Mouse (Mus musculus) lung, postnatal 0 days (tissue): Measurements from ENCODE around the gene Mmaa. TPM values are rescaled to one million over a fixed set of nuclear protein-coding genes. Genes with fewer than 3 reads are reported as not detected.

ENCODE experiments used
- ATAC-seq: fragments of 200-750 bp; cut with Nextera tagmentation; 2 replicates; pipeline ENCODE4 v1.8.0; 2017; ENCODE audit warnings: moderate library complexity
- DNase-seq: peaks from one replicate; pipeline ENCODE4 v3.0.0-alpha.2; 2016; ENCODE audit warnings: low spot score
- H3K27ac ChIP-seq: fragments of 300-500 bp; sonication (generic); 2 replicates; pipeline ENCODE4 v1.5.1; 2014; ENCODE audit warnings: antibody characterized with exemption, mild to moderate bottlenecking, low read length, mixed read lengths
- H3K27me3 ChIP-seq: fragments of 300-500 bp; sonication (generic); replicated peaks from 2 replicates; pipeline ENCODE4 v1.6.1; 2014; ENCODE audit warnings: low read length, mixed read lengths; ENCODE audit not compliant: insufficient read depth
- H3K36me3 ChIP-seq: fragments of 300-500 bp; sonication (generic); 2 replicates; pipeline ENCODE4 v1.6.1; 2014; ENCODE audit warnings: low read length, mixed read lengths; ENCODE audit not compliant: insufficient read depth
- H3K4me1 ChIP-seq: fragments of 300-500 bp; sonication (generic); 2 replicates; pipeline ENCODE4 v1.6.1; 2014; ENCODE audit warnings: antibody characterized with exemption, low read depth, low read length, mixed read lengths; ENCODE audit not compliant: insufficient read depth
- H3K4me2 ChIP-seq: fragments of 300-500 bp; sonication (generic); replicated peaks from 2 replicates; pipeline ENCODE4 v1.6.1; 2014; ENCODE audit warnings: low read depth, mild to moderate bottlenecking, low read length, moderate library complexity, mixed read lengths
- H3K4me3 ChIP-seq: fragments of 300-500 bp; sonication (generic); 2 replicates; pipeline ENCODE4 v1.5.1; 2014; ENCODE audit warnings: low read depth, low read length
- H3K9ac ChIP-seq: fragments of 300-500 bp; sonication (generic); replicated peaks from 2 replicates; pipeline ENCODE4 v1.6.1; 2014; ENCODE audit warnings: low read depth, mild to moderate bottlenecking
- H3K9me3 ChIP-seq: fragments of 300-500 bp; sonication (generic); 2 replicates; pipeline ENCODE4 v1.6.1; 2016; ENCODE audit warnings: low read length, mixed read lengths
- CTCF ChIP-seq: IDR thresholded peaks from 2 replicates; pipeline ENCODE4 v1.5.1; 2016; ENCODE audit warnings: antibody characterized with exemption, mild to moderate bottlenecking
- EP300 ChIP-seq: IDR thresholded peaks from 2 replicates; pipeline ENCODE4 v1.6.1; 2016; ENCODE audit warnings: antibody characterized with exemption, mild to moderate bottlenecking, control low read depth
- WGBS: fragments of 180-500 bp; shearing (Covaris S2); extraction: QIAGEN DNeasy Blood & Tissue Kit; methylation state at CpG from one replicate; pipeline ENCODE4 v1.1.7; 2014; 5-methylcytosine and 5-hydroxymethylcytosine counted together
- polyA plus RNA-seq: library from polyadenylated mRNA; unstranded; fragments of >200 nt; fragmentation: Nextera tagmentation; extraction: Ambion mirVana; gene quantifications from 2 replicates; pipeline ENCODE4 v1.2.1, GENCODE M21; 2015

The Mmaa gene
- 7.9 and 11.1 TPM in 2 replicates for polyA plus RNA-seq

DNA sequence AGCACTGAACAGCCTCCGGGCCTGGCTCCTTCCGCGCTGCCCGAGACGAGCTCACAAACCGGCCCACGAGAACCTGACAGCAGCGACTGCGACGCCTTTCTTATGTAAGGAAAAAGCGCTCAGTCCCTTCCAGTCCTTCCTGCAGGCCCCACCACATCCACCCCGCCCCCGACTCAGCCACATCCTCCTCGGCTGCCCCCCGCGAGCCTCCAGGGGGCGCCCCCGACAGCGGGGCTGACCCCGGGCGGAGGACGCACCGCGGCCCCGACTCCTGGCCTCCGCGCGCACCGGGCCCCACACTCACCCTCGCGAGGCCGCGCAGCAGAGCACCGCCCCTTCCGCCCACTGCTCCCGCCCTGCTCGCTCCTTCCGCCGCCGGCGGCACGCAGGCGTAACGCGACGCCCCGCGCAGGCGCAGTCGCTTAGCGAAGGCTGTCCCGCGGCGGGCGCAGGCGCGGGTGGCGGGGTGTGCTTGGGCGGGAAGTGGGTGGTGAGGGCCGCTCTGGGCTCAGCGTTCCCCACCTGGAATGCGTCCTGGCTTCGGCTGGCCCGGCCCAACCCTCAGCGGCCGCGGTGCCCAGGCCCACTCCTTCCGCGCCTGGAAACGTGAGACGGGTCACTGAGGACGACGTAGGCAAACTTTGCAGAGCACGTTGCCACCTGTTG lies at the start of gene Mmaa:
Gene Mmaa, minus strand, starts transcription at position 328 of the 666 bp plus-strand sequence.
- TF ChIP-seq CTCF, result peak; percentile 71
- TF ChIP-seq EP300, result no peak
- peak; percentile 99 for DNase-seq
- Histone ChIP-seq H3K27ac (peak within 1 kb of the TSS; percentile 94), H3K4me3 (peak within 1 kb of the TSS; percentile 57), H3K36me3 (no peaks in the 10 kb centered on the region), H3K4me2 (peak within 1 kb of the TSS; percentile 73), H3K9ac (peak within 1 kb of the TSS; percentile 83), H3K4me1 (peaks cover 3% of the 10 kb centered on the region; the same call in 1 of the 2 replicates), H3K9me3 (no peaks in the 10 kb centered on the region), H3K27me3 (no peaks in the 10 kb centered on the region)
- ATAC-seq, result peak; percentile 97
- 1% methylated on average over 52 of the region's 74 CpGs for WGBS

DNA sequence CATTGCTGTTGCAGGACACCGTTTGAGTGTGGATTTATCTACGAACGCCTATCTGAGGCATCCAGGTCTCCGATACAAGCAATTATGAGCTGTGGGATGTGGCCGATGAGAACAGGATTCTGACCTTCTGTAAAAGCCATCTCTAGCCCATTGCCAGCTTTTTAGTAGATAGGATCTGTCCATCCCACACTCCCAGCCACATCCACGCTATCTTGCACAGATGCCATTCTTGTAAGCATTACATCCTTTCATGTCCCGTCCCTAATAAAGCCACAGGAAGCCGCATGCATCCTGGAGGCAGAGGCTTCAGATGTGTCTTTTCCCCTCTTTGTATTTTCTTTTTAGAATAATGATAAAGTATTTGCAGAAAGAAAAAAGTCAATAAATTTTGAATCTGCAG lies 46.5 kb upstream of the Mmaa start:
- H3K27ac ChIP-seq, result no peak overlapping the region
- no peaks in the 10 kb centered on the region; the same call in 1 of the 2 replicates for H3K36me3 ChIP-seq
- WGBS, result 58% methylated on average over 8 of the region's 8 CpGs
- no peaks in the 10 kb centered on the region for H3K27me3 ChIP-seq
- no peaks in the 10 kb centered on the region for H3K4me1 ChIP-seq
- no peak overlapping the region for H3K4me3 ChIP-seq
- ATAC-seq (peak; percentile 30), DNase-seq (peak; percentile 11)
- no peak for TF ChIP-seq CTCF
- no peak for TF ChIP-seq EP300
- no peak overlapping the region for H3K9ac ChIP-seq
- H3K9me3 ChIP-seq, result no peaks in the 10 kb centered on the region
- H3K4me2 ChIP-seq, result no peak overlapping the region

DNA sequence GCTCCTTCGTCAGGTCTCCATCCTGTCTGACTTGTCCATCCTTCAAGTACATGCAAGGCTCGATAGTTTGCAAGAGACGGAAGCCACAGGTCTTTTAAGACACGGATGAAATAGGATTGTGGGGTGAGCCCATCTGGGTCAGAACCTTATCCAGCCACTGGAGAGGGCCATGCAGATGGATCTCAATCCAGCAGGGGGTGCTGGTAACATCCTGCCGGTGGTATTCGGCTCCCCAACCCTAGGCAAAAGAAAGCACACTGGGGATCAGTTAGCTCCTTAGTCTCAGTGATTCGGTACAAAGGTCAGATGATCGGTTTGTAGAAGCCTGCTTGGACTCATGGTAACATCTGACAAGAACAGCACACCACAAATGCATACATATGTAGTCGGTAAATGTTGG lies 44.8 kb upstream of the Mmaa start:
- Histone ChIP-seq H3K27ac (no peak overlapping the region), H3K4me1 (no peaks in the 10 kb centered on the region), H3K27me3 (no peaks in the 10 kb centered on the region), H3K4me3 (no peak overlapping the region), H3K9ac (no peak overlapping the region), H3K36me3 (no peaks in the 10 kb centered on the region; the same call in 1 of the 2 replicates), H3K9me3 (no peaks in the 10 kb centered on the region), H3K4me2 (no peak overlapping the region)
- 77% methylated on average over 9 of the region's 9 CpGs for WGBS
- peak; percentile 59 for DNase-seq
- ATAC-seq, result 0 out of 2 replicates have a peak, but pooled peaks have one; percentile 28
- no peak for TF ChIP-seq EP300
- peak; percentile 82 for TF ChIP-seq CTCF

DNA sequence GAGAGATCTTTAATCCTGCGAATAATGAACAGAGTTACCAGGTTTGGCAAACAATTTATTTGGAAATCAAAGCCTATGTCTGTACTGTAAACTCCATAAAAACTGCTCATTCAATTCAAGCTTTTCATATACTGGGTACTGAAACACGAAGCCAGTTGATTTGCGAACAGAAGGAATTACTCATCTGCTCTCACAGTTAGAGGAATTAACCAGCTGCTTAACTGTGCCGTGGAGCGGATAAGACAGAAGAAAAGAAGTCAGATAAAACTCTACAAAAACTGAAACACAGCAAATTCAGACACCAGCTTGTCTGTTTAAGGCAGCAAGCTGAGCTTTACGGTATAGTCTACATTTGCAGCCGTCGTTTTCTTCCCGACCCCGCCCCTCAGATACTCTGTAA lies 43.9 kb upstream of the Mmaa start:
- Histone ChIP-seq H3K27me3 (no peaks in the 10 kb centered on the region), H3K27ac (no peak overlapping the region), H3K36me3 (no peaks in the 10 kb centered on the region; the same call in 1 of the 2 replicates), H3K4me2 (no peak overlapping the region), H3K4me3 (no peak overlapping the region), H3K4me1 (no peaks in the 10 kb centered on the region), H3K9ac (no peak overlapping the region), H3K9me3 (no peaks in the 10 kb centered on the region)
- WGBS, result 77% methylated on average over 10 of the region's 10 CpGs
- no peak for DNase-seq
- no peak for TF ChIP-seq EP300
- TF ChIP-seq CTCF, result no peak
- ATAC-seq, result no peak

DNA sequence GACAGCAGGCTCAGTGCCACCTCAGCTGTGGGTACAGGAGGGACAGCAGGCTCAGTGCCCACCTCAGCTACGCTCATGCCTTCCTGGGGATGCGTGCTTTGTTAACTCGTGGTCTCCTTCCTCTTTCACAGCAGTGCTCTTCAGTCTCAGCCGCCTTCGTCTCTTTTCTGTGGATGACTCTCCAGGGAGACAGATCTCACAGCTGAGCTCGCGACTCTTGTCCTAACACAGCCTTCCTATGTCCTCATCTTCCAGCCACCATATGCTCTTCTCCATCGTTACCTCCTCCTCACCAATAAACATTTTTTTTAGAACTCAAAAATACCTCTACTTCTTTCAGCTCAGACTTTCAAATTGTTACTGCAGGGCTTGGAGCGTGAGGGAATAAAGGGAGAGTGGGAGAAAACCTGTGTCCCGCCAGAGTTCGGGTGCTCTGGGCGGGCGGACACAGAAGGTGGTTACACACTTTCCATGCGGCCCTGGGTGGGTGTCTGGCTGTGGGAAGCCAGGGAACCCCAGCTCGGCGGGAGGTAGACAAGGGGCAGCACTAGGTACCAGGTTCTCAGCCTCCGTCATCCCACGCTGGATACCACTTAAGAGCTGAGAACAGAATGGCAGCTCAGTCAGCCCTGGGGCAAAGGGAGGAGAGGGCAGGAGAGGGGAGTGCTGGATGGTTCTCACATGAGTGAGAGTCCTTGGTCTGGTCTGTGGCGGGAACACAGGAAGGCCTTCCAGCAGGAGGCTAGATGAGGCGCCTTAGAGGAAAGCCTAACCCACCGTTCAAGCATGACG lies 37.6 kb upstream of the Mmaa start:
- TF ChIP-seq CTCF (no peak), EP300 (no peak)
- Histone ChIP-seq H3K27ac (no peak overlapping the region), H3K4me2 (no peak overlapping the region), H3K9me3 (no peaks in the 10 kb centered on the region), H3K4me3 (no peak overlapping the region), H3K27me3 (no peaks in the 10 kb centered on the region), H3K4me1 (no peaks in the 10 kb centered on the region), H3K36me3 (no peaks in the 10 kb centered on the region), H3K9ac (no peak overlapping the region)
- DNase-seq, result no peak
- ATAC-seq, result no peak
- 87% methylated on average over 22 of the region's 22 CpGs for WGBS

DNA sequence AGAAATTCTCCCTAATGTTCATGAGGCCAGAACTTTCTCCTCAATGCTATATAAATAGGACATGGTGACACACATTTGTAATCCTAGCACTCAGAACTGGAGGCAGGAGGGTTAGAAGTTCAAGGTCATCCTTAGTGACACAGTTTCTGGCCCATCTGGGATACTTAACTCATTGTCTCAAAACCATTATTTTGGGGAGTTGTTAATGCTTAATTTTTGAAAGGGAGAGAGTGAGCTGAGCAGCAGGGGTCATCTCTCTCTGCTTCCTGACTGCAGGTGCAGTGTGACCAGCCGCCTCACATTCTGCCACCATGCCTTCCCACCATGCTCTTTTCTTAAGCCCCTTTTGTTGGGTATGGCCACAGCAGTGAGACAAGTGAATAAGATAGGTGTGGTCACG lies 36.8 kb upstream of the Mmaa start:
- no peak overlapping the region for H3K27ac ChIP-seq
- H3K9ac ChIP-seq, result no peak overlapping the region
- no peak for DNase-seq
- H3K27me3 ChIP-seq, result no peaks in the 10 kb centered on the region
- H3K4me1 ChIP-seq, result 0 out of 2 replicates have a peak, but pooled peaks cover 2% of the 10 kb centered on the region
- no peaks in the 10 kb centered on the region for H3K36me3 ChIP-seq
- H3K4me2 ChIP-seq, result no peak overlapping the region
- 97% methylated on average over 2 of the region's 2 CpGs for WGBS
- TF ChIP-seq CTCF (no peak), EP300 (no peak)
- ATAC-seq, result no peak
- no peak overlapping the region for H3K4me3 ChIP-seq
- no peaks in the 10 kb centered on the region for H3K9me3 ChIP-seq
